Mouse (Mus musculus) Patski (cell line): ENCODE data around the gene Ctsa. TPM values are rescaled to one million over a fixed set of nuclear protein-coding genes. Genes with fewer than 3 reads are reported as not detected.

Experiments used
- ATAC-seq: fragments of 100-300 bp; one replicate; pipeline ENCODE4 v1.8.0; 2021
- CTCF ChIA-PET: fragments of 350-600 bp; sonication (Branson Sonifier 250); formaldehyde crosslinking; loops from one replicate; lab custom pipeline; 2022; ENCODE audit warnings: inconsistent platforms; lab: Charles Lee
- POLR2A ChIA-PET: fragments of 350-600 bp; sonication (Branson Sonifier 250); formaldehyde crosslinking; loops from one replicate; lab custom pipeline; 2022; ENCODE audit warnings: antibody characterized with exemption, inconsistent platforms; lab: Charles Lee
- DNase-seq: peaks from one replicate; pipeline ENCODE4 v3.0.0-alpha.2; 2011; ENCODE audit warnings: low read depth, low spot score
- H3K27me3 ChIP-seq: fragments of 371-371 bp; one replicate; pipeline ENCODE4 v1.5.1; 2021
- CTCF ChIP-seq: fragments of 100-300 bp; IDR thresholded peaks from one replicate; pipeline ENCODE4 v1.5.1; 2021
- in situ Hi-C: fragments of 300-500 bp; cut with MboI; formaldehyde crosslinking; loops from 3 replicates; pipeline ENCODE4 v1.11.1; 2018; ENCODE audit warnings: low pct_unique_long_range_greater_than_20kb, mixed read lengths
- polyA plus RNA-seq: library from polyadenylated mRNA; unstranded; gene quantifications from one replicate; pipeline ENCODE4 v1.2.3, GENCODE M21; 2021

Gene Ctsa
- polyA plus RNA-seq, 1 experiment from 2014 or later, result 479 TPM

DNA sequence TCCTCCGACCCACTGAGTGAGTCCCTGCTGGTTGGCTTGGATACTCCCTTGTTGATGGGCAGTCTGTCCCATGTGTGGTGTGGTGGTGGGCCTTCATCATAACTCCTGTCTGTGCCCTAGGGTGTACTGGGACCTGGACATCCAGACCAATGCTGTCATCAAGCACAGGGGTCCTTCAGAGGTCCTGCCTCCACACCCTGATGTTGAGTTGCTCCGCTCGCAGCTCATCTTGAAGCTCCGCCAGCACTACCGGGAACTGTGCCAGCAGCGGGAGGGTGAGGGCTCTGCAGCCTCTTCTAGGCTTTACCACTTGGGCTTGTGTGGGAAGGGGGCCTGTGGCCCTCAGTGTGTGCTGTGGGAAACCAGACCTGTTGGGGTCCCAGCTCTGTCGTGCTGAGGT, 53.1 kb downstream of the Ctsa start:
- ChIA-PET POLR2A (no interaction called here), CTCF (interaction anchor here (0.8 to 1.5 kb wide), 2 partner anchors 10 to 18 kb away, joined by 3 to 6 read pairs; no protein-coding TSS in a partner anchor)
- TF ChIP-seq CTCF, result no peak
- in situ Hi-C loops, result no loop called here
- H3K27me3 ChIP-seq, result no peaks in the 10 kb centered on the region
- no peak for DNase-seq
- no peak for ATAC-seq

- DNase-seq (no peak), ATAC-seq (no peak)
- ChIA-PET CTCF (interaction anchor here (1.5 kb wide), 1 partner anchor 9 kb away, joined by 6 read pairs; no protein-coding TSS in a partner anchor), POLR2A (interaction anchor here (1.4 kb wide), 1 partner anchor 8 kb away, joined by 3 read pairs; the partner anchor contains the start of gene Pcif1)
- H3K27me3 ChIP-seq, result no peaks in the 10 kb centered on the region
- in situ Hi-C loops, result no loop called here
- no peak for TF ChIP-seq CTCF
These were observed 53.9 kb downstream of the Ctsa start for GRCm38 (mm10) chr2:164886617-164887016.

GRCm38 (mm10) chr2:164888996-164889395, 56.3 kb downstream of the Ctsa start:
- POLR2A ChIA-PET, result no interaction called here
- CTCF ChIA-PET, result no interaction called here
- in situ Hi-C loops, result no loop called here
- H3K27me3 ChIP-seq, result no peaks in the 10 kb centered on the region
- DNase-seq (no peak), ATAC-seq (no peak)
- no peak for TF ChIP-seq CTCF

DNA sequence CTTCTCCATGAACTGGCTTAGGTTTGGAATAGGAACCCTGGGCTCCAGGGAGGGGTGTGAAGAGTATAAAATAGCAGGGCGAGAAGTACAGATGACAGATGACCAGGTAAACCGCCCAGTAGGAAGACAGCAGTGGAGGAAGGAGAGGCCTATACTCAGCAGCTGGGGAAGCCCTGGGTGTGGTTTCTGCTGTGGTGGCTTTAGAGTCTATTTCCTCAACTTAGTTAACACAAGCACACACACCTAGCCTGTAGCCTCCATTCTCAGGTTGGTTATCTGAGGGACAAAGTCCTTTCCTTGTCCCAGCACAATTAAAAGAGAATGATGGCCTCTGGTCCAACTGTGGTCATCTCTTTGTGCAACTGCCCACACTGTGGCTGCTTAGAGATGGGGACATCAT, 57.3 kb downstream of the Ctsa start:
- CTCF ChIA-PET, result interaction anchor here (0.9 kb wide), 1 partner anchor 29 kb away, joined by 3 read pairs; no protein-coding TSS in a partner anchor
- no peak for TF ChIP-seq CTCF

More for the DNA sequence above, 57.3 kb downstream of the Ctsa start:
- no peaks in the 10 kb centered on the region for H3K27me3 ChIP-seq
- DNase-seq, result no peak
- in situ Hi-C loops, result no loop called here
- POLR2A ChIA-PET, result interaction anchor here (1.6 to 1.9 kb wide), 3 partner anchors 9 to 20 kb away, joined by 6 to 7 read pairs (median 6); no protein-coding TSS in a partner anchor
- no peak for ATAC-seq

Other genes starting within 250 kb of the Ctsa start
- gene Wfdc6a, start 247.4 kb upstream of the Ctsa start, polyA plus RNA-seq, result not detected
- not detected for gene Eppin, start 239.3 kb upstream of the Ctsa start, polyA plus RNA-seq
- gene Wfdc6b, start 219.4 kb upstream of the Ctsa start, polyA plus RNA-seq, result not detected
- gene Wfdc8, start 219.2 kb upstream of the Ctsa start, polyA plus RNA-seq, result not detected
- not detected for gene Wfdc16, start 194.1 kb upstream of the Ctsa start, polyA plus RNA-seq
- not detected for gene Wfdc10, start 176.8 kb upstream of the Ctsa start, polyA plus RNA-seq
- not detected for gene Wfdc9, start 176.3 kb upstream of the Ctsa start, polyA plus RNA-seq
- not detected for gene Wfdc11, start 158.8 kb upstream of the Ctsa start, polyA plus RNA-seq
- gene Wfdc13, start 147.8 kb upstream of the Ctsa start, polyA plus RNA-seq, result not detected
- gene Spint4, start 134.4 kb upstream of the Ctsa start, polyA plus RNA-seq, result not detected
- gene Spint5, start 117.6 kb upstream of the Ctsa start, polyA plus RNA-seq, result not detected
- 0.47 TPM for gene Wfdc3, start 86.9 kb upstream of the Ctsa start, polyA plus RNA-seq
- 49.8 TPM for gene Dnttip1, start 86.9 kb upstream of the Ctsa start, polyA plus RNA-seq
- gene Ube2c, start 63.0 kb upstream of the Ctsa start, polyA plus RNA-seq, result 106 TPM
- gene Tnnc2, start 52.9 kb upstream of the Ctsa start, polyA plus RNA-seq, result 0.18 TPM
- 50.3 TPM for gene Snx21, start 47.0 kb upstream of the Ctsa start, polyA plus RNA-seq
- gene Acot8, start 28.0 kb upstream of the Ctsa start, polyA plus RNA-seq, result 23.3 TPM
- gene Zswim3, start 27.8 kb upstream of the Ctsa start, polyA plus RNA-seq, result 6.8 TPM
- gene Zswim1, start 10.2 kb upstream of the Ctsa start, polyA plus RNA-seq, result 13.2 TPM
- gene Spata25, start 4.3 kb upstream of the Ctsa start, polyA plus RNA-seq, result 0.14 TPM
- 2.6 TPM for gene Neurl2, start 583 bp downstream of the Ctsa start, polyA plus RNA-seq
- 9.4 TPM for gene Pltp, start 24.8 kb downstream of the Ctsa start, polyA plus RNA-seq
- gene Pcif1, start 46.4 kb downstream of the Ctsa start, polyA plus RNA-seq, result 38.7 TPM
- gene Zfp335, start 78.9 kb downstream of the Ctsa start, polyA plus RNA-seq, result 19.0 TPM
- gene Mmp9, start 107.9 kb downstream of the Ctsa start, polyA plus RNA-seq, result 0.12 TPM
- 3.9 TPM for gene Slc12a5, start 127.9 kb downstream of the Ctsa start, polyA plus RNA-seq
- gene Ncoa5, start 202.0 kb downstream of the Ctsa start, polyA plus RNA-seq, result 40.0 TPM
- 0.39 TPM for gene Cd40, start 222.8 kb downstream of the Ctsa start, polyA plus RNA-seq